Mouse (Mus musculus) olfactory bulb, adult 2 months (tissue): ENCODE measurements around the gene Eif6.

Source experiments
- CTCF ChIP-seq: fragments of 200-500 bp; IDR thresholded peaks from 2 replicates; pipeline ENCODE4 v1.5.1; 2012; ENCODE audit warnings: low read depth, mild to moderate bottlenecking, low read length, moderate library complexity; ENCODE audit not compliant: insufficient read depth
- POLR2A ChIP-seq: fragments of 200-500 bp; IDR thresholded peaks from 2 replicates; pipeline ENCODE4 v1.6.1; 2012; ENCODE audit warnings: mild to moderate bottlenecking, low read depth, low read length, moderate library complexity; ENCODE audit not compliant: insufficient read depth

DNA sequence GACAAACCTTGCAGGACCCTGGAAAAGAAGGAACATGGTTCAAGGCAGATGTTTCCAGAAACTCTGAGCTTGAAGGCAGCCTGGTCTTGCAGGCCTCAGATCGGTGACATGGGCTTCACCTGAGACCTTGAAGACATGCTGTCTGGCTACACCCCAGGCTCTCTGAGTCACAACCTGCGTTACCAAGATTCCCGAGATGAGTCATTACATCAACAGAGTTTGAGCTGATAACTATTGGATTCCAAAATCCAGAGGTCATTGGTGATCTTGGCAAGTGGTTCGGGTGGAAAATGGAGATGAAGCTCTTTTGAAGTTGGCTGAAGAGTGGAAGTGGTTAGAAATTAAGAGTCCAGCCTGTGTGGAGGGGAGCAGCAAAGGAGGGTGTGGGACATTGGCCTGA is 17.1 kb downstream of the Eif6 start:
- TF ChIP-seq CTCF (no peak), POLR2A (no peak)
